Mouse (Mus musculus): ENCODE results near the gene 2310034C09Rik.
"Not testable (repeated sequence)": the region's sequence is repeated elsewhere in the genome, so short reads cannot be mapped to it uniquely, and the experiment has no call there.

The 2310034C09Rik gene

DNA sequence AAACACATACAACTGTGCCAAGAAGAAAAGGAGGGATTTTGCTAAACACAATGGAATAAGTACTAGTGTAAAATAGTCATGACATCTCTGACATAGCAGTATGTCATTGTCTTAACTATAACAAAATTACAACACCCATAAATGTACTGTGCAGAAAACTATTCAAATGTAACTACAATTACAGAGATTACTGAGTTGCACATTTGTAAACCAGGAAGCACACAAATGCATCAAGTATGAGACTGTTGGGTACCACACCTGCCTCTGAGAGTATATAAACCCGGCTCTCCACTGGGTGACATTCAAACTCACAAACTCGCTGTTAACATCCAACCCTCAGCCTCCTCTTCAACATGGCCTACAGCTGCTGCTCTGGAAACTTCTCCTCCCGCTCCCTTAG is at the start of gene 2310034C09Rik:
Gene 2310034C09Rik, plus strand, starts transcription at position 301 of the 400 bp plus-strand sequence.
- DNase-seq (ENCODE audit: low read depth, low spot score) = not testable (repeated sequence)

DNA sequence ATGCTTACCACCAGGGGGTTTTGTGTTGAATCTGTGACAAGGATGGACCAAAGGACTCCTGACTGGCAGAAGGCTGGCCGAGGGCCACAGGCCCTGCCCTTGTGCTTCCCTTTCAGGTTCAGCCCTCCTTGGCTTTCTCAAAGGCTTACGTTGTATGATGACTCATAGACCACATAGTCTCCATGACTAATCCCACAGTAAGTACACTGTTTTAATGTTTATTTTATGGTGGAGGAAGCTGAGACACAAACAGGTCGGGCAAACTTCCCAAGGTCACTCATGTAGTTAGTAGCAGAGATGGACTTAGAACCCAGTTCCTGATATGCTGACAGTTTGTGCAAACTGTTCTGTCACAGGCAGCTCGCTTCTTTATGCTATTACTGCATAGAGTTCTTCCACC is 47.9 kb upstream of the 2310034C09Rik start:
- no peak for DNase-seq (ENCODE audit: low read depth, low spot score)

GRCm38 (mm10) chr16:88711245-88711644 is 47.4 kb upstream of the 2310034C09Rik start:
- DNase-seq (ENCODE audit: low read depth, low spot score) = no peak

DNA sequence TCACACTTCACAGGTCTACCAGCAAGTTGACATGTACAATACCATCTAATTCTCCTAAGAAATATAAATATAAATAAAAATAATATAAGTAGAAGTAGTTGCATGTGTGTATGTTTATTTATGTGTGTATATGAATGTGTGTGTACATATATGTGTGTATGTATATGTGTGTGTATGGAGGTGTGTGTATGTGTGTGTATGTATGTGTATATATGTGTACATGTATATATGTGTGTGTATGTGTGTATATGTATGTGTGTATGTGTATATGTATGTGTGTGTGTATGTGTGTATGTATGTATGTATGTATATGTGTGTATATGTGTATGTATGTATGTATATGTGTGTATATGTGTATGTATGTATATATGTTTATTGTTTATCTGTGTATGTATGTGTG is 42.1 kb upstream of the 2310034C09Rik start:
- no peak for DNase-seq (ENCODE audit: low read depth, low spot score)

DNA sequence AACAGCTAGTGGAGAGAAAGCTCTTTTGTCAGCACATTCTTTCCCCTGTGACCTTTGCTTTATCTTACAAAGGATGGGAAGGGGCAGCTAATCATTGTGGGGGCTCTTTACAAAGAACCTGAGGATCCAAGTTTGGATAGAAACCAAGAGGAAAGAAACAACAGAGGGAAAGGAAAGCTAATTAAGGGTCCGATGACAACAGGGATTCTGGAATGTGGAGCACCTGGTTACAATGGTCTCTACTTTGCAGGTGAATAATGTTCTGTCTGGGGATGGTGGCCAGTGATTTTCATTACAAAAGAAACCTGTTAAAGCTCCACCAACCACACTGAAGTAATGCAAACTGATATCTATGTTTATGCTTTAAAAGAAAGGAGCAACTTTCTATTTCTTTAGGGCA is 38.6 kb upstream of the 2310034C09Rik start:
- no peak for DNase-seq (ENCODE audit: low read depth, low spot score)

GRCm38 (mm10) chr16:88728812-88729275 is 29.8 kb upstream of the 2310034C09Rik start, which contains the start of gene Krtap13-1:
Gene Krtap13-1, plus strand, starts transcription at chr16:88728862.
- no peak for DNase-seq (ENCODE audit: low read depth, low spot score)

- no peak for DNase-seq (ENCODE audit: low read depth, low spot score)
Observed at GRCm38 (mm10) chr16:88735391-88735790, 23.3 kb upstream of the 2310034C09Rik start.

DNA sequence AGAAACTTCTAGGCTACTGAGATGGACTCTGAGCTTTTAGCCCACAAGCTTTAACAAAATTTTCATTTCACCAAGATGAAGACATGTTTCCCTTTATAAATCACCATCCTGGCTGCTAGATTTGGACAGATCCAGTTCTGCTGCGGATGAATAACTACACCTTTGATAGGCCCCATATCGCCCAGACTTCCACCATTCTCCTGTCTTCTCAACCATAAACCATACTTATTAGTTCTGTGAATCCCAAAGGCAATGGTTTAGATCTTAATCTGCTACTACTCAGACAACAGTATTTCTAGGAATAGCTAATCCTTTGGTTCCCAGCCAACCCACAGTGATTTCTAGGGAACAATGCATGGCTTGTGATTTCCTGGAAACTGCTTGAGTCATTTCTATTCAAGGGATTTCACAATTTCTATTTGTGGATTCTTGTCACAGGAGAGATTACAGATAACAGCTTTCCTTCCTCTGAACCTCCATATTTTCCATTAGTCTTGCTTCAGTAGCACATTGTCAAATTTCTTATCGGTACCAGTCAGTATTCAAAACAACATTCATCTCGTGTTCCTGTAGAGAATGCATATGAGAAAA is 13.8 kb upstream of the 2310034C09Rik start:
- no peak for DNase-seq (ENCODE audit: low read depth, low spot score)

- no peak for DNase-seq (ENCODE audit: low read depth, low spot score)
Observed at GRCm38 (mm10) chr16:88747943-88748342, 10.7 kb upstream of the 2310034C09Rik start.

- not testable (repeated sequence) for DNase-seq (ENCODE audit: low read depth, low spot score)
Observed at GRCm38 (mm10) chr16:88751535-88751934, 7.1 kb upstream of the 2310034C09Rik start, which contains the start of gene Krtap13. Gene Krtap13, minus strand, starts transcription at chr16:88751635.

GRCm38 (mm10) chr16:88774106-88774505 is 15.5 kb downstream of the 2310034C09Rik start, which contains the start of gene 2310057N15Rik:
Gene 2310057N15Rik, minus strand, starts transcription at chr16:88774206.
- no peak for DNase-seq (ENCODE audit: low read depth, low spot score)

DNA sequence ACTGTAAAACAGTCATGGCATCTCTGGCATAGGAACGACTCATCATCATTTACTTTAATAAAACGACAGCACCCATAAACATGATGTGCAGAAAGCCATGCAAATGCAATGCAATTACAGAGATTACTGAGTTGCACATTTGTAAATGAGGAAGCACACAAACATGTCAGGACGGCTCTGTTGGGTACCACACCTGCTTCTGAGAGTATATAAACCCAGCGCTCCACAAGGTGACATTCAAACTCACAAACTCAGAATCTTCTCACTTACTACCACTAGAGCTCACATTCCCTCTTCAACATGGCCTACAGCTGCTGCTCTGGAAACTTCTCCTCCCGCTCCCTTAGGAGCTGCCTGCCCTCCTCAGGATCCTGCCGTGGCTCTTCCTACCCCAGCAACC is 18.9 kb downstream of the 2310034C09Rik start, which contains the start of gene Gm5965:
Gene Gm5965, plus strand, starts transcription at position 301 of the 400 bp plus-strand sequence.
- DNase-seq (ENCODE audit: low read depth, low spot score) = no peak

GRCm38 (mm10) chr16:88786786-88787185 is 28.1 kb downstream of the 2310034C09Rik start:
- DNase-seq (ENCODE audit: low read depth, low spot score) = no peak
